Mouse (Mus musculus): ENCODE measurements around the gene Gorasp1. TPM values are rescaled to one million over a fixed set of nuclear protein-coding genes. Genes with fewer than 3 reads are reported as not detected.

The Gorasp1 gene
- polyA plus RNA-seq, 1 experiment from 2014 or later = 16.7 TPM

DNA sequence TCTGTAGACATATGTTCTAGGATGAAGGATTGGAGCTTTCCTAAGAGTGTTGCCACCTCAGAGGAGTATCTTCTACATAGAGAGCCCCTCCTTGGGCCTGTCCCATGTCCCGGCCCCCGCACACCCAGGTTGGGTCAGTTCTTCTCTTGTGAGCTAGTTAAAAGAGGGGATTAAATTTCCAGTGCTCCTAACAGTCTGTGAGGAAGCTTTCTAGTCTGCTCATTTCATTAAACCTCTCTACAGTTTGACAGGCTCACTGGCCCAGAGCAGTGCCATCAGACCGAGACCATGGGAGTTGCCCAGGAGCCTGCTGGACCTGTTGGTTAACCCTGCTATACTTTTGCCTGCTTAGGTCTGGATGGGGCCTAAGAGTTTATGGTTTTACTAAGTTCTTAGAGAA is 28.7 kb downstream of the Gorasp1 start:
- no peak overlapping the region for H3K9ac ChIP-seq (replicated peaks; ENCODE audit: low read depth)
- ATAC-seq (no peak), DNase-seq (ENCODE audit: low spot score) (no peak)
- TF ChIP-seq CTCF (IDR thresholded peaks at IDR 0.05) (no peak), EP300 (IDR thresholded peaks at IDR 0.05) (no peak)
- no peaks in the 10 kb centered on the region for H3K9me3 ChIP-seq (ENCODE audit: low read length)
- H3K27me3 ChIP-seq (replicated peaks; ENCODE audit: insufficient read depth, low read length) = no peaks in the 10 kb centered on the region
- H3K27ac ChIP-seq (ENCODE audit: low read length) = no peak overlapping the region
- no peak overlapping the region for H3K4me3 ChIP-seq (ENCODE audit: low read depth, low read length)
- no peaks in the 10 kb centered on the region for H3K4me1 ChIP-seq (ENCODE audit: insufficient read depth, low read depth, low read length)
- 100% methylated on average over 3 of the region's 3 CpGs for WGBS
- H3K36me3 ChIP-seq (ENCODE audit: insufficient read depth, low read length) = peaks cover 78% of the 10 kb centered on the region
- H3K4me2 ChIP-seq (replicated peaks; ENCODE audit: low read depth, low read length) = no peak overlapping the region

DNA sequence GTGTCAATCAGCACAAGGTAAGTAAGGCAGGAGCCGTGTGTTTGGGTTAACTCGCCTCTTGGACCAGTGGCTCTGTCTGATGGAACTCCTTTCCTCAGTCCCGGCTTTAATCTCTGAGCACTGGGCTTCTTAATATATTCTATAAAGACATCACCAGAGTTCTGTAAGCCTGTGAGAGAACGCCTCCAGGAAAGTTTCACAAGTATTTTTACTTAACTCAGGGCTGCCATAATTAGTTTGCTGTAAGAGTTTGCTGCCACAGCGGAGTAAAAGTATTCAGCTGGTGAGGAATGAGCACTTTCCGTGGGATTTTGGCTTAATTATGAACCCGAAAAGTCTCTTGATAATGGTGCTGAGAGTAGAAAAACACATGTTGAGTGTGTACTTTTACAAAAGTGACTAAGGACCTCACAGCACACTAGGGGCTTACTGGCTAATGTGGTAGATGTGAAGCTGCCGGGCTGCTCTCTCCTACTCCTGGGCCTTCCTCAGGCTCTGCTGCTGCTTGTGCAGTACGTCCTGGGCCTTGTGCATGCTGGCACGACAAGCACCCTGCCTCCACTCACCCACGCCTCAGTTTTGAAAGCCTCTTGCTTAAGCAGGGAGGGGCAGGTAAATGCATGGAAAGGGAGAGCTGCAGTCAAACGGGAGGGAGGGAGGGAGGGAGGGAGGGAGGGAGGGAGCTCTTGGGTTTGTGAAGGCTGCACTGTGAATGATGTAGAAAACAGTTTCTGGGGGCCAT is 34.8 kb downstream of the Gorasp1 start:
- DNase-seq (ENCODE audit: low spot score) (no peak), ATAC-seq (no peak)
- Histone ChIP-seq H3K9ac (replicated peaks; ENCODE audit: low read depth) (no peak overlapping the region), H3K9me3 (ENCODE audit: low read length) (no peaks in the 10 kb centered on the region), H3K4me1 (ENCODE audit: insufficient read depth, low read depth, low read length) (no peaks in the 10 kb centered on the region), H3K27ac (ENCODE audit: low read length) (no peak overlapping the region), H3K27me3 (replicated peaks; ENCODE audit: insufficient read depth, low read length) (no peaks in the 10 kb centered on the region), H3K36me3 (ENCODE audit: insufficient read depth, low read length) (peaks cover 28% of the 10 kb centered on the region; the same call in 1 of the 2 replicates), H3K4me3 (ENCODE audit: low read depth, low read length) (no peak overlapping the region), H3K4me2 (replicated peaks; ENCODE audit: low read depth, low read length) (no peak overlapping the region)
- TF ChIP-seq EP300 (IDR thresholded peaks at IDR 0.05) = no peak
- no peak for TF ChIP-seq CTCF (IDR thresholded peaks at IDR 0.05)
- WGBS = 78% methylated on average over 11 of the region's 12 CpGs

DNA sequence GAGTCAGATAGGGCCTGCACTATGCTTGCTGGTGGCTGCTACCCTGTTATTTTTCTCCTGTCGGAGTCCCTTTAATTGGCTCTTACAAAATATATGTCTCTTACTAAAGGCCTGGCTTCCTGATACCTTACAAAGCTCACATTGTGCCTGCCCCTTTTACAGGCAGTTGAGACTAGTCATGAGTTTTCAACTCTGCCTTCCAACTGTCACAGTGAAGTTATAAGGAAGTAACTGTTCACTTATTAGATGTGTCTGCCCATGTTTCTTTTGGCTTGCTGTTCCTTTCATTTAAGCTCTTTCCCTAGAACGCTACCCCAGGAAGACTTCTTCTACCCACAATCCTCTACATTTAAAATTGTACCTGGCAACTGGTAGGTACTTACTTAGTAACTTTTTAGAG is 37.9 kb downstream of the Gorasp1 start:
- Histone ChIP-seq H3K9me3 (ENCODE audit: low read length) (no peaks in the 10 kb centered on the region), H3K36me3 (ENCODE audit: insufficient read depth, low read length) (peaks cover 5% of the 10 kb centered on the region; the same call in 1 of the 2 replicates), H3K9ac (replicated peaks; ENCODE audit: low read depth) (no peak overlapping the region), H3K27me3 (replicated peaks; ENCODE audit: insufficient read depth, low read length) (no peaks in the 10 kb centered on the region), H3K4me3 (ENCODE audit: low read depth, low read length) (no peak overlapping the region), H3K4me2 (replicated peaks; ENCODE audit: low read depth, low read length) (no peak overlapping the region), H3K4me1 (ENCODE audit: insufficient read depth, low read depth, low read length) (peaks cover 10% of the 10 kb centered on the region; the same call in 1 of the 2 replicates), H3K27ac (ENCODE audit: low read length) (no peak overlapping the region)
- DNase-seq (ENCODE audit: low spot score) (no peak), ATAC-seq (no peak)
- WGBS = 94% methylated on average over 2 of the region's 2 CpGs
- TF ChIP-seq CTCF (IDR thresholded peaks at IDR 0.05) (no peak), EP300 (IDR thresholded peaks at IDR 0.05) (no peak)

DNA sequence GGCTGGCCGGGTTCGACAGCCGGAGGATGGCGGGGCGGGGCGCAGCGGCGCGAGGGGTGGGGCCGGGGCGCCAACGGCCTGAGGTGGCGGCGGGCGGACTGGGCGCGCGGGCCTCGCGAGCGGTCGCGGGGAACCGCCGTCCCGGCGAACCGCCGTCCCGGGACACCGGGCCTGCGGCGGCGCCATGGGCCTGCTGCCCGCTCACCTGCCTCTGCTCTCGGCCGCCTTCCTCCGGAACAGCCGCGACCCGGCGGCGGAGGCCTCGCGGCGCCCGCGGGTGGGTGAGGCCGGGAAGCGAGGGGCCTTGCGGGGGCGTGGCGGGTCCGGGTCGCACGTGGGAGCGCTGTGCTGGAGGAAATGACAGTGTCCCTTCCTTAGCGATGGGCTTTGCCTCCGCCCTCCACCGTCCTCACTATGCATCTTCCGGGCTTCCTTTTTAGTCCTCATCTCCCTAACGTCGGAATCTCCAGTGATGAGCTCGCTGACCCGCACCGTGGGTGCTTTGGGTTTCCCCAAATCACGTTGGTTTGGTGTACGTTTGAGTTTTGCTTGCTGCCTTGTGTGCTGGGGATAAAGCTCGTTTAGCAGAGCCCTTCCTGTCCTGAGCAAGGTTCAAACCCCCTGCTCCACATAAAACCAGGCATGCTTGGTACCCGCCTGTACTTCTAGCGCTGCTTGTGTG is 42.2 kb downstream of the Gorasp1 start:
- H3K9me3 ChIP-seq (ENCODE audit: low read length) = no peaks in the 10 kb centered on the region
- no peaks in the 10 kb centered on the region for H3K36me3 ChIP-seq (ENCODE audit: insufficient read depth, low read length)
- TF ChIP-seq EP300 (IDR thresholded peaks at IDR 0.05) (no peak), CTCF (IDR thresholded peaks at IDR 0.05) (no peak)
- H3K4me2 ChIP-seq (replicated peaks; ENCODE audit: low read depth, low read length) = peak overlapping the region; percentile 85
- H3K4me3 ChIP-seq (ENCODE audit: low read depth, low read length) = peak overlapping the region; percentile 96
- ATAC-seq = peak; percentile 75
- H3K27me3 ChIP-seq (replicated peaks; ENCODE audit: insufficient read depth, low read length) = no peaks in the 10 kb centered on the region
- peak; percentile 56 for DNase-seq (ENCODE audit: low spot score)
- peak overlapping the region; percentile 82 for H3K9ac ChIP-seq (replicated peaks; ENCODE audit: low read depth)
- H3K27ac ChIP-seq (ENCODE audit: low read length) = peak overlapping the region; percentile 87
- peaks cover 10% of the 10 kb centered on the region; the same call in 1 of the 2 replicates for H3K4me1 ChIP-seq (ENCODE audit: insufficient read depth, low read depth, low read length)
- WGBS = 1% methylated on average over 35 of the region's 71 CpGs

DNA sequence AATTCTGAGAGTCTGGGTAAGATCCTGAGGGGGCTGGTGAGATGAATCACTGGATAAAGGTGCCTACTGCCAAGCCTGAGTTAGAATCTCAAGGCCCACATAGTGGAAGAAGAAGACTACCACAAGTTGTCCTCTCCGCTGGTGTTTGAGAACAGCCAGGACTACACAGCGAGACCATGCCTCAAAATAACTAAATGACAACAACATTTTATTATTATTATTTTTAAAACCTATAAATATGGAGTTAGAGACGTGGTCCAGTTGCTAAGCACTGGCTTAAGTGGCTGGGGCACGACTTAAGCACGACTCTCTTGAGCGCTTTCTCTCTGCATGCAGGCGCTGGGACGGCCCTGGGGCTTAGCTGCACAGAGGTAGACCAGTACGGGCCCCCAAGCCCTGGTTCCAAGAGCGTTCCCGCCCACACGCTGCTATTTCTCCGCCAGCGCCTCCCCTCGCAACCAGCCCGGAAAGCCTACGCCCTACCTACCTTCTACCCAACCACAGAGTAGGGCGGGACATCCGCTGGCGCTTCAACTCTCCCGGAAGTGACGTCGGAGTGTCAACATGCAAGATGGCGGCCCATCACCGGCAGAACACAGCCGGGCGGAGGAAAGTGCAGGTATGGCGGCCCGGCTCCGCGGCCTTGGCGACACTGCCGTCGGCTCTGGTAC is 42.9 kb downstream of the Gorasp1 start, which contains the start of gene Wdr48:
Gene Wdr48, plus strand, starts transcription at position 540 of the 671 bp plus-strand sequence.
- H3K4me1 ChIP-seq (ENCODE audit: insufficient read depth, low read depth, low read length) = peaks cover 10% of the 10 kb centered on the region; the same call in 1 of the 2 replicates
- peak; percentile 100 for DNase-seq (ENCODE audit: low spot score)
- H3K27ac ChIP-seq (ENCODE audit: low read length) = peak within 1 kb of the TSS; percentile 87
- H3K9me3 ChIP-seq (ENCODE audit: low read length) = no peaks in the 10 kb centered on the region
- H3K36me3 ChIP-seq (ENCODE audit: insufficient read depth, low read length) = no peaks in the 10 kb centered on the region
- peak within 1 kb of the TSS; percentile 82 for H3K9ac ChIP-seq (replicated peaks; ENCODE audit: low read depth)
- TF ChIP-seq CTCF (IDR thresholded peaks at IDR 0.05) (peak; percentile 12; the same call in 1 of the 2 replicates), EP300 (IDR thresholded peaks at IDR 0.05) (no peak)
- H3K27me3 ChIP-seq (replicated peaks; ENCODE audit: insufficient read depth, low read length) = no peaks in the 10 kb centered on the region
- peak within 1 kb of the TSS; percentile 85 for H3K4me2 ChIP-seq (replicated peaks; ENCODE audit: low read depth, low read length)
- 4% methylated on average over 34 of the region's 34 CpGs for WGBS
- H3K4me3 ChIP-seq (ENCODE audit: low read depth, low read length) = peak within 1 kb of the TSS; percentile 96
- peak; percentile 99 for ATAC-seq

DNA sequence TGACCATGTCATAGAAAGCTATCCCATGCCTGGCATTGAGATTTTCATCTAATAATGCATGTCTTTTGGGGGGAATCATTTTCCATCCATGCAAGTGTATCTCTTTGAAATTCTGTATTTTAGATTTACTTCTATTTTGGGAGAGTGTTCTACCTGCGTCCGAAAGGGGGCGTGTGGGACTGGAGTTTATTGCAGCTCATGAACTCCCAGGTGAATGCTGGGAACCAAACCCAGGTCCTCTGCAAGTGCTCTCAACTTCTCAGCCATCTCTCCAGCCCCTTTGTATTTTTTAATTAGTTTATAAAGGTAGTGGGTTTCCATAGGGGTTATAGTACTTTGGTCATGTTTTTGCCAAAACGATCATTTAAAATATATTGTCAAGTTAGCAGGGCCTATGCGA is 43.5 kb downstream of the Gorasp1 start:
- Histone ChIP-seq H3K9ac (replicated peaks; ENCODE audit: low read depth) (no peak overlapping the region), H3K27me3 (replicated peaks; ENCODE audit: insufficient read depth, low read length) (no peaks in the 10 kb centered on the region), H3K4me1 (ENCODE audit: insufficient read depth, low read depth, low read length) (peaks cover 10% of the 10 kb centered on the region; the same call in 1 of the 2 replicates), H3K36me3 (ENCODE audit: insufficient read depth, low read length) (no peaks in the 10 kb centered on the region), H3K27ac (ENCODE audit: low read length) (no peak overlapping the region), H3K4me3 (ENCODE audit: low read depth, low read length) (no peak overlapping the region), H3K9me3 (ENCODE audit: low read length) (no peaks in the 10 kb centered on the region), H3K4me2 (replicated peaks; ENCODE audit: low read depth, low read length) (peak overlapping the region; percentile 85)
- 87% methylated on average over 5 of the region's 5 CpGs for WGBS
- ATAC-seq (no peak), DNase-seq (ENCODE audit: low spot score) (no peak)
- TF ChIP-seq CTCF (IDR thresholded peaks at IDR 0.05) (no peak), EP300 (IDR thresholded peaks at IDR 0.05) (no peak)
